Mouse (Mus musculus): ENCODE measurements around the gene Olfr732. TPM values are rescaled to one million over a fixed set of nuclear protein-coding genes. Genes with fewer than 3 reads are reported as not detected.

Gene Olfr732
- not detected for total RNA-seq (2021)
- long read RNA-seq, experiment 1, result 0 reads
- long read RNA-seq, experiment 2, result 0 reads

DNA sequence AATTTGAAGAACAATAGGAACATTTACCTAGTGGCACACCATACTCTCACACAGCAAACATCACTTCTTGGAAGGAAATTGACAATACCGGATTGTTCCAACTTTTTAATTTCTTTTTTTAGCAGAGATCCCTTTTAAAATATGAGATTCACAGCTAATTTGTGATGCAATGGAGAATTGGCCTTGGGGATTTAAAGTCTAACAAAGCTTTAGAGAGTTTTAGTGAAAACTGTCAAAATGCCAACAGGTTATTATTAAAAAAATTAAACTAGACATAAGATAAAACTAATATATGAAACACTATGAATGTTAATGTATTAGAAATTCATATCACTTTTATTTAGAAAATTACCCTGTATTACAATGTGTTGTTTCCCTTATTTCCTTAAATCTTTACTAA, at the start of gene Olfr732:
TSS of gene Olfr732 (minus strand) at position 101 of the 400 bp plus-strand sequence.
- intact Hi-C loops (cut with DNase I), result no loop called here
- no peak for DNase-seq (ENCODE audit: low spot score in 2 of 2)

DNA sequence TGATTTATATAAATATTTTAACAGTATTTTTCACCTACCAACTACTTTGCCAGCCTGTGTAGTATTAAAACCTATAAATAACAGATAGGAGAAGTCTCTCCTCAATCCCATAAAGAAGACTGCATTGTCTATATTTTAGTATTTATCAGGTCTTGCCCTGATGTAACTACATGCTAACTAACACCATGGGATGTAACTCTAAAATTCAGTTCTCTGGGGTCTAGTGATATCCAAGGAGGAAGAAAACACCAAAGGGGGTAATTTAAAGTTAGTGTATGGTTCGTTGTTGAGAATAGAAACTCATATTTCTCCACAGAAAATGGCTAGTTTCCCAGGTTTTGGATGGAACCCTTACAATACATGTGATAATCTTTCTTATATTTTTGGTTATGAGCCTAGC, 42.7 kb upstream of the Olfr732 start, which contains the start of gene Olfr734:
TSS of gene Olfr734 (minus strand) at position 101 of the 400 bp plus-strand sequence.
- intact Hi-C loops (cut with DNase I), result no loop called here
- no peak for DNase-seq (ENCODE audit: low spot score in 2 of 2)

DNA sequence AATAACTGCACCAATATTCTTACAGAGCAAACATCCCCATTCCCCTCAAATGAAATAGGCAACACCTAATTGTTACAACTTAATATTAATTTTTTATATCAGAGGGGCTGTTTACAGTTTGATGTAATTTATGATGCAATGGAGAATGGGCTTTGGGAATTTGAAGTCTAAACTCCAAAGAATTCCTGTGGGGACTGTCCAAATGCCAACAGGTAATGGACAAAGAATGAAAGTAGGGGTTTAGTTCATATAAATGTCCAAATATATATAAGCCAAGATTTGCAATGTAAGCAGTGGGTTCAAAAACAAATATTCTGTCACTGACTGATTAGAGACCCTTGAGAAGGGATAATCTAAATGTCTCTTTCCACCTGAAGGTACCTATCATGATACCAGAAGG, 17.4 kb upstream of the Olfr732 start, which contains the start of gene Olfr733:
TSS of gene Olfr733 (minus strand) at position 101 of the 400 bp plus-strand sequence.
- no peak for DNase-seq (ENCODE audit: low spot score in 2 of 2)
- intact Hi-C loops (cut with DNase I), result no loop called here

DNA sequence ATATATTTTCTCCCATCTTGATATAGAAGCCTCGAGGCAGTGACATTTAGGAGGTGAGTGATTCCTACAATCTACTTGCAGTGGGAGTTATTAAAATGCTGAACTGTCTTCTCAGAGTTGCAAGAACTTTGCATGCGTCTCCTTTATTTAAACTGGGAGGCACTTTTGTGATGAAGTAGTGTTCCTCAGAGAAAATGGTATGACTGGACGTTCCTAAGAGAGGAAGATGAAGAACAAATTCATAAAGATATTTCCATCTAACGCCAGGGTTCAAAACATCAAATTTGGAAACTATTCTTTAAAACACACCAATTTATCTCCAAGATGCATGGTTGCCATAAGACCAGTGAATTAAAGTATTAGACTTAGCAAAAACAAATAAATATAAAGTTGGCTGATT, 42.2 kb downstream of the Olfr732 start, which contains the start of gene Olfr731:
TSS of gene Olfr731 (minus strand) at position 101 of the 400 bp plus-strand sequence.
- intact Hi-C loops (cut with DNase I), result no loop called here

More for the DNA sequence above, 42.2 kb downstream of the Olfr732 start, which contains the start of gene Olfr731:
- no peak for DNase-seq (ENCODE audit: low spot score in 2 of 2)

Other genes with a start within 250 kb of the Olfr732 start
- gene Olfr725, start 243.8 kb downstream of the Olfr732 start, total RNA-seq (2021), result not detected
- not detected for gene Olfr726, start 193.3 kb downstream of the Olfr732 start, total RNA-seq (2021)
- not detected for gene Olfr727, start 161.0 kb downstream of the Olfr732 start, total RNA-seq (2021)
- gene Olfr728, start 141.5 kb downstream of the Olfr732 start, total RNA-seq (2021), result not detected
- gene Olfr729, start 131.3 kb downstream of the Olfr732 start, total RNA-seq (2021), result not detected
- not detected for gene Olfr730, start 96.0 kb downstream of the Olfr732 start, total RNA-seq (2021)
- not detected for gene Olfr731, start 42.3 kb downstream of the Olfr732 start, total RNA-seq (2021)
- gene Olfr733, start 17.3 kb upstream of the Olfr732 start, total RNA-seq (2021), result not detected
- not detected for gene Olfr734, start 42.6 kb upstream of the Olfr732 start, total RNA-seq (2021)
- not detected for gene Olfr735, start 64.7 kb upstream of the Olfr732 start, total RNA-seq (2021)
- gene Tlr11, start 73.7 kb upstream of the Olfr732 start, total RNA-seq (2021), result not detected
- gene Olfr736, start 97.0 kb upstream of the Olfr732 start, total RNA-seq (2021), result not detected
- gene Olfr738, start 123.4 kb upstream of the Olfr732 start, total RNA-seq (2021), result not detected
- not detected for gene Olfr739, start 134.4 kb upstream of the Olfr732 start, total RNA-seq (2021)
- not detected for gene Olfr740, start 161.3 kb upstream of the Olfr732 start, total RNA-seq (2021)
- gene Olfr741, start 188.5 kb upstream of the Olfr732 start, total RNA-seq (2021), result not detected
- not detected for gene Olfr742, start 219.4 kb upstream of the Olfr732 start, total RNA-seq (2021)
- gene Olfr743, start 237.6 kb upstream of the Olfr732 start, total RNA-seq (2021), result not detected